Mouse (Mus musculus) midbrain, postnatal 0 days (tissue): Measurements from ENCODE around the gene Prox1. TPM values are rescaled to one million over a fixed set of nuclear protein-coding genes. Genes with fewer than 3 reads are reported as not detected.

ENCODE experiments used
- ATAC-seq: fragments of 200-750 bp; cut with Nextera tagmentation; 2 replicates; pipeline ENCODE4 v1.8.0; 2017; ENCODE audit warnings: moderate number of reproducible peaks, mild to moderate bottlenecking, moderate TSS enrichment, moderate library complexity; ENCODE audit not compliant: low FRiP score
- DNase-seq: peaks from one replicate; pipeline ENCODE4 v3.0.0-alpha.2; 2015; ENCODE audit warnings: low spot score
- H3K27ac ChIP-seq: fragments of 300-500 bp; sonication (generic); 2 replicates; pipeline ENCODE4 v1.5.1; 2014; ENCODE audit warnings: low read depth, mild to moderate bottlenecking, low read length, mixed read lengths
- H3K27me3 ChIP-seq: fragments of 300-500 bp; sonication (generic); 2 replicates; pipeline ENCODE4 v1.6.1; 2014; ENCODE audit warnings: low read length, control low read depth, mixed read lengths; ENCODE audit not compliant: insufficient read depth
- H3K36me3 ChIP-seq: fragments of 300-500 bp; sonication (generic); 2 replicates; pipeline ENCODE4 v1.6.1; 2014; ENCODE audit warnings: low read length, control low read depth, mixed read lengths; ENCODE audit not compliant: insufficient read depth
- H3K4me1 ChIP-seq: fragments of 300-500 bp; sonication (generic); 2 replicates; pipeline ENCODE4 v1.6.1; 2014; ENCODE audit warnings: mild to moderate bottlenecking, control low read depth, antibody characterized with exemption, low read length, mixed read lengths; ENCODE audit not compliant: insufficient read depth
- H3K4me2 ChIP-seq: fragments of 300-500 bp; sonication (generic); 2 replicates; pipeline ENCODE4 v1.6.1; 2014; ENCODE audit warnings: low read depth, mild to moderate bottlenecking, low read length, mixed read lengths; ENCODE audit not compliant: poor library complexity, severe bottlenecking
- H3K4me3 ChIP-seq: fragments of 300-500 bp; sonication (generic); 2 replicates; pipeline ENCODE4 v1.5.1; 2014; ENCODE audit warnings: low read depth, mild to moderate bottlenecking, low read length, moderate library complexity
- H3K9ac ChIP-seq: fragments of 300-500 bp; sonication (generic); replicated peaks from 2 replicates; pipeline ENCODE4 v1.6.1; 2014; ENCODE audit warnings: mild to moderate bottlenecking, low read length, moderate library complexity, mixed read lengths; ENCODE audit not compliant: poor library complexity, severe bottlenecking
- H3K9me3 ChIP-seq: fragments of 300-500 bp; sonication (generic); 2 replicates; pipeline ENCODE4 v1.6.1; 2016; ENCODE audit warnings: low read length, control low read depth
- CTCF ChIP-seq: IDR thresholded peaks from 2 replicates; pipeline ENCODE4 v1.5.1; 2016; ENCODE audit warnings: antibody characterized with exemption, mild to moderate bottlenecking
- WGBS: fragments of 180-500 bp; shearing (Covaris S2); extraction: QIAGEN DNeasy Blood & Tissue Kit; methylation state at CpG from one replicate; pipeline ENCODE4 v1.1.7; 2014; 5-methylcytosine and 5-hydroxymethylcytosine counted together
- polyA plus RNA-seq: library from polyadenylated mRNA; unstranded; fragments of >200 nt; fragmentation: Nextera tagmentation; extraction: Ambion mirVana; gene quantifications from 2 replicates; pipeline ENCODE4 v1.2.1, GENCODE M21; 2015
- total RNA-seq: library from RNA; depleted of rRNA; stranded (reverse); fragments of >200 nt; gene quantifications from 2 replicates; pipeline ENCODE4 v1.2.3, GENCODE M21; 2014

The Prox1 gene
- total and polyA plus RNA-seq, 2 experiments from 2014 or later: 11.1 to 11.9 TPM

- 40% methylated on average over 3 of the region's 3 CpGs for WGBS
- DNase-seq: no peak
- Histone ChIP-seq H3K4me1 (peaks cover 7% of the 10 kb centered on the region), H3K4me3 (no peak overlapping the region), H3K4me2 (no peak overlapping the region), H3K27ac (no peak overlapping the region), H3K27me3 (peaks cover 18% of the 10 kb centered on the region), H3K9ac (no peak overlapping the region), H3K36me3 (no peaks in the 10 kb centered on the region), H3K9me3 (no peaks in the 10 kb centered on the region)
- ATAC-seq: no peak
- TF ChIP-seq CTCF: no peak
Measured at GRCm38 (mm10) chr1:190176961-190177360, 6.4 kb upstream of the Prox1 start.

GRCm38 (mm10) chr1:190174671-190175661 is 4.5 kb upstream of the Prox1 start:
- no peak overlapping the region for H3K27ac ChIP-seq
- DNase-seq: no peak
- H3K36me3 ChIP-seq: no peaks in the 10 kb centered on the region
- no peak for TF ChIP-seq CTCF
- WGBS: 4% methylated on average over 59 of the region's 65 CpGs
- peak overlapping the region; percentile 48 for H3K9ac ChIP-seq
- peaks cover 21% of the 10 kb centered on the region for H3K27me3 ChIP-seq
- 0 out of 2 replicates have a peak, but pooled peaks have one; percentile 26 for ATAC-seq
- peak overlapping the region; percentile 73 for H3K4me2 ChIP-seq
- H3K4me1 ChIP-seq: peaks cover 7% of the 10 kb centered on the region; the same call in 1 of the 2 replicates
- H3K4me3 ChIP-seq: peak overlapping the region; percentile 34
- H3K9me3 ChIP-seq: no peaks in the 10 kb centered on the region

GRCm38 (mm10) chr1:190174231-190174630 is 3.7 kb upstream of the Prox1 start:
- Histone ChIP-seq H3K36me3 (no peaks in the 10 kb centered on the region), H3K9ac (no peak overlapping the region), H3K4me1 (peaks cover 7% of the 10 kb centered on the region; the same call in 1 of the 2 replicates), H3K27ac (no peak overlapping the region), H3K4me3 (no peak overlapping the region), H3K9me3 (no peaks in the 10 kb centered on the region), H3K27me3 (peaks cover 21% of the 10 kb centered on the region), H3K4me2 (0 out of 2 replicates have a peak overlapping the region, but pooled peaks have one; percentile 73)
- ATAC-seq (no peak), DNase-seq (peak; percentile 46)
- TF ChIP-seq CTCF: no peak
- WGBS: 9% methylated on average over 13 of the region's 13 CpGs

GRCm38 (mm10) chr1:190173596-190173995 is 3.1 kb upstream of the Prox1 start:
- no peak overlapping the region for H3K27ac ChIP-seq
- no peak overlapping the region for H3K4me3 ChIP-seq
- no peak for TF ChIP-seq CTCF
- peaks cover 11% of the 10 kb centered on the region; the same call in 1 of the 2 replicates for H3K4me1 ChIP-seq
- H3K4me2 ChIP-seq: no peak overlapping the region
- H3K9me3 ChIP-seq: no peaks in the 10 kb centered on the region
- no peak overlapping the region for H3K9ac ChIP-seq
- WGBS: 8% methylated on average over 15 of the region's 16 CpGs
- H3K27me3 ChIP-seq: peaks cover 21% of the 10 kb centered on the region
- H3K36me3 ChIP-seq: no peaks in the 10 kb centered on the region
- no peak for DNase-seq
- ATAC-seq: no peak

- no peaks in the 10 kb centered on the region for H3K36me3 ChIP-seq
- 0 out of 2 replicates have a peak overlapping the region, but pooled peaks have one; percentile 12 for H3K4me3 ChIP-seq
- H3K27me3 ChIP-seq: peaks cover 21% of the 10 kb centered on the region
- WGBS: 6% methylated on average over 24 of the region's 24 CpGs
- DNase-seq (no peak), ATAC-seq (no peak)
- no peak overlapping the region for H3K27ac ChIP-seq
- no peaks in the 10 kb centered on the region for H3K9me3 ChIP-seq
- TF ChIP-seq CTCF: no peak
- no peak overlapping the region for H3K9ac ChIP-seq
- H3K4me1 ChIP-seq: peaks cover 11% of the 10 kb centered on the region; the same call in 1 of the 2 replicates
- H3K4me2 ChIP-seq: peak overlapping the region; percentile 5; the same call in 1 of the 2 replicates
Measured at GRCm38 (mm10) chr1:190172979-190173461, 2.5 kb upstream of the Prox1 start.
